Mouse (Mus musculus) lung, embryonic 15.5 days (tissue): ENCODE results near the gene Ptprn2. TPM values are rescaled to one million over a fixed set of nuclear protein-coding genes. Genes with fewer than 3 reads are reported as not detected.

Source experiments
- ATAC-seq: fragments of 200-750 bp; cut with Nextera tagmentation; 2 replicates; pipeline ENCODE4 v1.8.0; 2017; ENCODE audit warnings: moderate number of reproducible peaks, borderline replicate concordance; ENCODE audit not compliant: low FRiP score, low TSS enrichment; ENCODE audit errors: extremely low read depth
- H3K27ac ChIP-seq: fragments of 300-500 bp; sonication (generic); 2 replicates; pipeline ENCODE4 v1.5.1; 2015; ENCODE audit warnings: moderate library complexity, mild to moderate bottlenecking, inconsistent platforms
- H3K27me3 ChIP-seq: fragments of 300-500 bp; sonication (generic); 2 replicates; pipeline ENCODE4 v1.6.1; 2015; ENCODE audit warnings: inconsistent platforms
- H3K36me3 ChIP-seq: fragments of 300-500 bp; sonication (generic); 2 replicates; pipeline ENCODE4 v1.6.1; 2015; ENCODE audit warnings: inconsistent platforms
- H3K4me1 ChIP-seq: fragments of 300-500 bp; sonication (generic); 2 replicates; pipeline ENCODE4 v1.6.1; 2015; ENCODE audit warnings: inconsistent platforms
- H3K4me2 ChIP-seq: fragments of 300-500 bp; sonication (generic); 2 replicates; pipeline ENCODE4 v1.6.1; 2015; ENCODE audit warnings: inconsistent platforms, mild to moderate bottlenecking, moderate library complexity
- H3K4me3 ChIP-seq: fragments of 300-500 bp; sonication (generic); 2 replicates; pipeline ENCODE4 v1.5.1; 2015; ENCODE audit warnings: mild to moderate bottlenecking, inconsistent platforms
- H3K9ac ChIP-seq: fragments of 300-500 bp; sonication (generic); 2 replicates; pipeline ENCODE4 v1.6.1; 2015; ENCODE audit warnings: inconsistent platforms
- H3K9me3 ChIP-seq: fragments of 300-500 bp; sonication (generic); 2 replicates; pipeline ENCODE4 v1.6.1; 2016; ENCODE audit warnings: inconsistent platforms
- WGBS: fragments of 180-500 bp; shearing (Covaris S2); methylation state at CpG from one replicate; pipeline ENCODE4 v1.1.7; 2015; 5-methylcytosine and 5-hydroxymethylcytosine counted together
- polyA plus RNA-seq: library from polyadenylated mRNA; unstranded; fragments of >200 nt; fragmentation: Nextera tagmentation; extraction: Ambion mirVana; gene quantifications from 2 replicates; pipeline ENCODE4 v1.2.1, GENCODE M21; 2015

The Ptprn2 gene
- polyA plus RNA-seq, 1 experiment from 2014 or later: 0.16 TPM

DNA sequence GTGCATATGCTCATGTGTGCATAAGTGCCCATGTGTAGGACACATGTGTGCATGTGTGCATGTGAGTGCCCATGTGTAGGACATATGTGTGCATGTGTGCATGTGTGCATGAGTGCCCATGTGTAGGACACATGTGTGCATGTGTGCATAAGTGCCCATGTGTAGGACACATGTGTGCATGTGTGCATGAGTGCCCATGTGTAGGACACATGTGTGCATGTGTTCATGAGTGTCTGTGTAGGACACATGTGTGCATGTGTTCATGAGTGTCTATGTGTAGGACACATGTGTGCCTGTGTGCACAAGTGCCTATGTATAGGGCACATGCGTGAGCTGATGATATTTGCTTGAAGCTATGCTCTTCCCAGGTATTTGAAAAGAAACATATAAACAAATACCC is 547.7 kb downstream of the Ptprn2 start:
- H3K36me3 ChIP-seq: no peaks in the 10 kb centered on the region
- no peak overlapping the region for H3K27ac ChIP-seq
- no peak overlapping the region for H3K4me3 ChIP-seq
- ATAC-seq: no peak
- H3K4me2 ChIP-seq: no peak overlapping the region
- H3K9me3 ChIP-seq: no peaks in the 10 kb centered on the region
- no peaks in the 10 kb centered on the region for H3K4me1 ChIP-seq
- H3K27me3 ChIP-seq: no peaks in the 10 kb centered on the region
- H3K9ac ChIP-seq: no peak overlapping the region
- WGBS: 93% methylated on average over 1 of the region's 1 CpGs

DNA sequence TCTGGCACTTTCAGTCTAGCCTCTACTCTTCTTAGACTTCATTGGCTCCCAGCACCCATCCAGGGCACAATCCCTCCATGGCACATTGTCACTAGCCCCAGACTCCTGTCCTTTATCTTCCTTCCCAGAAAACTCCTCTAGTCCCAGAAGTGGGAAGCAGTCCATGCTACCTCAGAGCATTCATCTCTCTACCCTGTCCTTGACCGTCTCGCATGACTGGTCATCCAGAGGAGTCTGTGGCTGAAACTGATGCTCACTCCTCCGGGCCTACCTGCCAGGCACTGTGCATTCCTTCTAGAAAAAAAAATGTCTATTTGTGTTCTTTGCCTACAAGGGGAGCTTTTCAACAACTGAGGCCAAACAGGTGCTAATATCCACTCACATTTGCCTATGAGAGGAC is 549.0 kb downstream of the Ptprn2 start:
- Histone ChIP-seq H3K36me3 (no peaks in the 10 kb centered on the region), H3K4me1 (no peaks in the 10 kb centered on the region), H3K27ac (no peak overlapping the region), H3K4me2 (no peak overlapping the region), H3K27me3 (no peaks in the 10 kb centered on the region), H3K9me3 (no peaks in the 10 kb centered on the region), H3K4me3 (no peak overlapping the region), H3K9ac (no peak overlapping the region)
- no peak; the same call in 1 of the 2 replicates for ATAC-seq
- WGBS: 84% methylated on average over 3 of the region's 3 CpGs

DNA sequence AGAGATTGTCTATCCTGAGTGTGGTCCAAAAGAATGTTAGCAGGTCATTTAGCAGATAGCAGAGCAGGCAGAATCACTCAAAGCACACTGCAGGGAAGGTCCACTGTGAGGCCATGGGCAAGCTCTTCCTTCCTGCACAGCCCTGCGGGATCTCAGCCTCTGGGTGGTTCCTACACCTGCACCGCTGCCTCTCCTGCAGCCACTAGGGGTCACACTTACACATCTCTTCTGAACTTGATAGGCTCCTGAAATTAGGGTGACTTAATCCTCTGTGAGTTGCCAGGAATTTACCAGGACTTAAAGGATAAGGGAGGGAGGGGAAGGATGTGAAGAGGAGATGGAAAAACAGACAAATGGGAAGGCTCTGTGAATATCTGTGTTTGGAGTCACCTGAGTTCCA is 549.7 kb downstream of the Ptprn2 start:
- H3K9me3 ChIP-seq: no peaks in the 10 kb centered on the region

DNA sequence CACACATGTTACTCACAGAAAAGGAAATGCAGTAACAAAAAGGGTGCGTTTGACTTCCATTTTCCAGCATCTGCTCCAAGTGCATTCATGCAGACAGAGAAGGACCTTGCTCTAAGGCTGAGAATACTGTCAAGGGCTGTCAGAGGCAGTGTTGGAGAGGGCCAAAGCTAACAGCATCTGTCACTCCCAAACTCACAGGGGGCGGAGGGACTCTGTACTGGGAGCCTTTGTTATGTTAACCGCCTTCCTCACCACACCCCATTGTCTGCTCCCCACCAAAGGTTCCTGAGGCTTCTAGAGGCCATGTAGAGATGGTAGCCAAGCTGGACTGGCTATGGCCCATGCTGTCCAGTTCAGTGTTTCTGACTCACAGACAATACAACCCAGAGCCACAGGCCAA is 553.9 kb downstream of the Ptprn2 start:
- H3K9ac ChIP-seq: no peak overlapping the region

More for the DNA sequence above, 549.7 kb downstream of the Ptprn2 start:
- H3K4me2 ChIP-seq: no peak overlapping the region
- H3K36me3 ChIP-seq: no peaks in the 10 kb centered on the region
- 0% methylated on average over 2 of the region's 2 CpGs for WGBS
- no peak overlapping the region for H3K4me3 ChIP-seq
- H3K27me3 ChIP-seq: no peaks in the 10 kb centered on the region
- H3K27ac ChIP-seq: no peak overlapping the region
- ATAC-seq: peak; percentile 62; the same call in 1 of the 2 replicates
- no peak overlapping the region for H3K9ac ChIP-seq
- H3K4me1 ChIP-seq: no peaks in the 10 kb centered on the region

DNA sequence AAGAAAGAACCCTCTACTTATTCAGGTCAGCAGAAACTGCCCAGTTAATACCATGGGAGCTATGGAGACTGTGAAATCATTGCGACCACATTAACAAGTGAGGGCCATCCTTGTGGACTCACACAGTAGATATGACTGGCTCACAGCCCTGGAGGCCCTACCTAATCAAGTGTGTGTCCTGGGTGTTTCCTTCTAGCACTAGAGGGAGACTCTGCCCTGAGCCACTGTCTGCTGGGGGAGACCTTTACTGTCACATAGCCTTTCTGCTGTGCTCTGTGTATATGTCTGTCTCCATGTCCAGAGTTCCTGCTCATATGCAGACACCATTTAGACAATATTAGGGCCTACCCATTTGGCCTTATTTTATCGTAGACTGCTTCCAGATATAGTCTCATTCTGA is 555.9 kb downstream of the Ptprn2 start:
- no peak overlapping the region for H3K27ac ChIP-seq
- WGBS: 91% methylated on average over 2 of the region's 2 CpGs
- H3K4me1 ChIP-seq: peaks cover 3% of the 10 kb centered on the region
- no peak overlapping the region for H3K9ac ChIP-seq
- no peak for ATAC-seq
- no peaks in the 10 kb centered on the region for H3K36me3 ChIP-seq
- no peaks in the 10 kb centered on the region for H3K27me3 ChIP-seq
- H3K4me3 ChIP-seq: no peak overlapping the region
- no peaks in the 10 kb centered on the region for H3K9me3 ChIP-seq
- H3K4me2 ChIP-seq: no peak overlapping the region

More for the DNA sequence above, 553.9 kb downstream of the Ptprn2 start:
- WGBS: 61% methylated on average over 3 of the region's 3 CpGs
- Histone ChIP-seq H3K4me1 (peaks cover 3% of the 10 kb centered on the region), H3K27me3 (no peaks in the 10 kb centered on the region), H3K4me2 (no peak overlapping the region), H3K36me3 (no peaks in the 10 kb centered on the region), H3K27ac (no peak overlapping the region), H3K9me3 (no peaks in the 10 kb centered on the region), H3K4me3 (no peak overlapping the region)
- ATAC-seq: no peak

DNA sequence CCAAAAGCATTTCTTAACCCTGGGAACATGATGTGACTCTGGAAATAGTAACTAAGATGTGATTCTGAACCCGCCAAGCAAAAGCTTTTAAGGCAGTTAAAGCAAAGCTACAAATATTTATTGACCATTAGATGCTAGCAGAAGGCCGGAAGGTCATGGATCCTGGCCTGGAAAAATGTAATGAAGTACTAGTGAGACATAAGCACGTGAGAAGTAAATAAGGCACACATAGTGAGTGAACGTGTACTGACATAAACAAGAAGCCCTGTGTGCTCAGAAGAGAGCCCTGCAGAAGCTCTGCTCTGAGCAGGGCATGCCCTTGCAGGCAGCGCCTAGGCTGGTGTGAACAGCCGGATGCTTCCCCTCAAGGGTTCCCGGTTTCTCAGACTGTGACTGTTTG is 557.2 kb downstream of the Ptprn2 start:
- H3K36me3 ChIP-seq: no peaks in the 10 kb centered on the region
- no peak overlapping the region for H3K9ac ChIP-seq
- no peak overlapping the region for H3K4me3 ChIP-seq
- no peaks in the 10 kb centered on the region for H3K27me3 ChIP-seq
- 46% methylated on average over 7 of the region's 7 CpGs for WGBS
- no peak overlapping the region for H3K4me2 ChIP-seq
- H3K27ac ChIP-seq: peak overlapping the region; percentile 10; the same call in 1 of the 2 replicates
- peaks cover 5% of the 10 kb centered on the region for H3K4me1 ChIP-seq
- no peaks in the 10 kb centered on the region for H3K9me3 ChIP-seq
- ATAC-seq: peak; percentile 90; the same call in 1 of the 2 replicates

DNA sequence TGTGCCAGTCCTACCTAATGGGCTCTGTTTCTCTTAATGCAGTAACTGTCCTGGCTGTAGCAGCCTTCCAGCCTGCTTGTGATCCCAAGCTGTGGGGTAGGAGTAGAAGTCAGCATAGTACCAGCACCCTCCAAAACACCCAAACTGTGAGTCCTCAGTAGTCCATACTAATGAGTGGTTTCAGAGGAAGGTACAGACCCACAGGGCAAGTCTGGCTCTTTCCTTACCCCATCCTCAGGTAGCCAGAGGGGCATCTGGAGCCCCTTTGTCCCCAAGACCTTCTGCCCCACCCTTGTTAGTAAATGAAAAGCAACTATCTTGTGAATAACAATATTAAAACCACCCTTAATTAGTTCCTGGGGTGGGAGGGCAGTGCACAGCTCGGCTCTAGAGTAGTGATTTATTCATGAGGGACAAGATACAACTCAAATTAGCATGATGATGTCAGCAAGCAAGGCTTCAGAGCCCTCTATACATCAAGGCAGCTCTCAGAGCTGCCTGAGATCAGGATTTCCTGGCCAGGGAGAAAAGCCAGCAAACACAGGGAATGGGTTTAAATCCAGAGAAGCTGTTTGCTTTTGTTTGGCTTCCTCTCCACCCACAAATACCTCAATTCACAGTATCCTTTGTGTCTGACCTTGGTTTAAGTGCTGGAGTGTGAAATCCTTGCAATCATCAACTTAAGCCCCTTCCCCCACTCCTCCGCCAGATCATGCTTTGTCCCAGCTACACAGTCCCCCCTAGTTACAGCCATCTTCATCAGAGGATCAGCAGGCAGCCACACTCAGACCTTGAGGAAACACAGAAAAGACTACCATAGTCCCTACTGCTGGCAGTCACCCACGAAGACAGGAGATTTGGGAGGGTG is 562.1 kb downstream of the Ptprn2 start:
- WGBS: 22% methylated on average over 3 of the region's 3 CpGs
- Histone ChIP-seq H3K4me2 (no peak overlapping the region), H3K9ac (no peak overlapping the region), H3K27me3 (no peaks in the 10 kb centered on the region), H3K27ac (no peak overlapping the region), H3K36me3 (no peaks in the 10 kb centered on the region), H3K4me3 (no peak overlapping the region), H3K9me3 (no peaks in the 10 kb centered on the region), H3K4me1 (peaks cover 5% of the 10 kb centered on the region)
- no peak for ATAC-seq

DNA sequence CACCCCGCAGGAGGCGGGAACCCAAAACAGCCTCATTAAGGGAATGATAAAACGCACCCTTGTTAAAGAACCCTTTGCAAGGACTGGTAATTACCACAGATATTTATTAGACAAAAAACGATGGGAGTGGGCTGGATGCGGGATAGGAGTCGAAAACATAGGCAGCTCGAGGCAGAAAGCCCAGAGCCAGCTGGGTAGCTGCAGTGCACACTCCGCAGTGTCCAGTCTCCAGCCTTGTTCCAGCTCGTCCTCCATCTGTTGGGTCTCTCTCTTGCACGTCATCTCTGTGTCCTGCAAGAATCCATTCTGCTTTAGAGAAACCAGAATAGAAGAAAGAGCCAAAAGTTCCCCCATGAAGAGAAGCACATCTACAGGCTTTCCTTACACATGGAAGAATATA is 564.3 kb downstream of the Ptprn2 start:
- Histone ChIP-seq H3K36me3 (no peaks in the 10 kb centered on the region), H3K27ac (no peak overlapping the region), H3K4me3 (no peak overlapping the region), H3K4me1 (peaks cover 5% of the 10 kb centered on the region), H3K9ac (no peak overlapping the region), H3K9me3 (no peaks in the 10 kb centered on the region), H3K27me3 (no peaks in the 10 kb centered on the region), H3K4me2 (no peak overlapping the region)
- ATAC-seq: no peak; the same call in 1 of the 2 replicates
- WGBS: 73% methylated on average over 10 of the region's 10 CpGs

DNA sequence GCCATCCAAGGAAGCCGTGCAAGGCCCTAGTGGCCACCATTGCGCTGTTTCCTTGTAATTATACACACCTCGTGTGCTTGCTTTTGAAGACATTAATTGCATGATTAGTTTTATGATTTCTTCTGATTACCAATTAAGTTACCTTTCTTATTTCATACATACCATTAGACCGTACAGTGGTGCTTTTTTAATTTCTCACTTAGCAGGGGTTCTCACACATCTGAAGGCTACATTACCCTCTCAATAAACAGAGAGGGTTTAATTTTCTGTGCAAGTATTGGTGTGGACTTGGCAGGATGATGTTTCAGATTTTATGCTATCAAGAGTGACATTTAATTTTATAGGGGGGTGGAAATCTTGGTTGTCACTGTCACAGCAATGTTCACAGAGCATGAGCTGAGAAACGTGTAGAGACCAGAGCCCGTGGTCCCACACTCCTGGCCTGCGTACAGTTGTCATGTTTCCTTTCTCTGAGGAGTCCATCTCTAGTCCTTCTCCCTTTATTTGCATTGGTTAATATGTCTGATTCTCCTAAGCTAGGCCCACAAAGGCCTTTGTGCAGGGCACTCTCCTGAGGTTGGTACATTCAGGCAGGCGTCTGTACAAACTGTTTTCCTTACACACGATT is 567.8 kb downstream of the Ptprn2 start:
- no peak for ATAC-seq
- Histone ChIP-seq H3K27ac (no peak overlapping the region), H3K9ac (no peak overlapping the region), H3K27me3 (no peaks in the 10 kb centered on the region), H3K4me1 (no peaks in the 10 kb centered on the region), H3K9me3 (no peaks in the 10 kb centered on the region), H3K36me3 (no peaks in the 10 kb centered on the region), H3K4me3 (no peak overlapping the region), H3K4me2 (peak overlapping the region; percentile 17; the same call in 1 of the 2 replicates)
- WGBS: 68% methylated on average over 9 of the region's 9 CpGs

DNA sequence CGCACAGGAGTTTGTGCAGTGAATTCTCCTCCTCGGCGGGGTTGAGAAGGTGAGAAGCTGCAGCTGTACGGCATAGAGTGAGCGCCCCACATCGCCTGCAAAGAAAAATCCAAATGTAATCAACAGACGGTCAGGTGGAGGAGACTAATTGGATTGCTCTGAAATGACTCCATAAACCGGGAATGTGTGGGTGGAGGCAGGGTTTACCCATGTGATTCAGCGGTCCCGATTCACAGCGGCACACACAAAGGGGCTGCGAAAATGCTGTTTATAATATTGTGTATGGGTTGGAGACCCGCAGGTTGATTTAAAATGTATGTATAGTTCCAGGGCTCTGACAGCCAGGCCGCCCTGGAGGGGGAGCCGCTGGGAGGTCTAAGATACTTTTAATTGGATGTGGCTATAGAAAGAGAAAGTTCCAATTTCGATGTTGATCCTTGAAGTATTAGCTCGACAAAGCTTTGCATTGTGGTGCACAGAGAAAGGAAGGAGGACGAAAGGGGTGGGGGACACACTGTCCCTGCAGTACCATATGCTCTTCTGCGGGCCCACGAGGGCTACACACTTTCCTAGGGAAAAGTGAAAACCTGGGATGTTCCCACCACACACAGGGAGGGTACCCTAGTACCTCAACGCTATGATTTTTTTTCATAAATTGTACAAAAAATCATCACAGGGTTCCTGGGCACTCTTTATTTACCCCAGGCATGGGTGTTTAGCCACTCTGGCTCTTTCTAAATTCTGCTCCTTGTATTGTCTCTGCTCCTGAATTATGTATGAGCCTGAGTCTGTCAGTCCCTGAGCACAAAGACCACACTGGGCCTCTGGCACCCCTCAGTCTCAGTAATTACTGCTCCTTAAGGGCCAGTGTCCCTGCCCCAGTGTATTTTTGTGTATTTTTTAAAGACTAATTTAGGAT is 568.6 kb downstream of the Ptprn2 start:
- Histone ChIP-seq H3K4me3 (no peak overlapping the region), H3K4me2 (peak overlapping the region; percentile 17), H3K4me1 (no peaks in the 10 kb centered on the region), H3K9me3 (no peaks in the 10 kb centered on the region), H3K36me3 (no peaks in the 10 kb centered on the region), H3K9ac (no peak overlapping the region), H3K27me3 (no peaks in the 10 kb centered on the region), H3K27ac (no peak overlapping the region)
- ATAC-seq: no peak
- WGBS: 33% methylated on average over 21 of the region's 21 CpGs

DNA sequence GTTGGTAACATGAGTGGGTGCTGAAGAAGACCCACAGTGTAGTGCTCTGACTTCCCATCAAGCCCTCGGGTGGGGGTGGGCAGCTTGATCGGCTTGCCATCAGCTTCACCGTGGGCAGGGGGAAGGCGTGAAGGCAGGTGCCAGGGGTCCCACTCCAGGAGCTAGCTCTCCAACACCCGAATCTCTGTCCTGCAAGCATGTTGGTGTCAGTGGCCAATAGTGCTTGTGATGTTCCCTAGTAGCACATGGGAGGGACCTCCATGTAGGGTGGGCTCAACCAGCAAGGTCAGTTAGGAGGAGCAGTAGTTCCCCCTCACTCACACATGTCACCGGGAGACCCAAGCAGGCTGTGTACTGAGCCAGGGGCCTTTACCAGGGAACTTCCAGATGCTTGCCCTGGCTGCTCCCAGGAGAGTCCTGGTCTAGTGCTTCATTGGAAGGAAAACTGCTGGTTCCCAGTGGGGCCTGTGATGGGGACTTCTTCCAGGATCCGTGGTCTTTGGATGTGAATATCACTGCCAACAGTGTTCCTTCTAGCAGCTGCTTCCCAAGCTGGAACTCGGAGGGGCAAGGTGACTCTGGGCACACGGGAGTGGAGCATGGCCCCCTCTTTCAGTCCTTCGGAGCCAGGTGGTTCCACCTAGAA is 569.5 kb downstream of the Ptprn2 start:
- no peak for ATAC-seq
- WGBS: 78% methylated on average over 10 of the region's 10 CpGs

More for the DNA sequence above, 569.5 kb downstream of the Ptprn2 start:
- Histone ChIP-seq H3K9ac (no peak overlapping the region), H3K4me3 (no peak overlapping the region), H3K27ac (no peak overlapping the region), H3K4me1 (no peaks in the 10 kb centered on the region), H3K4me2 (no peak overlapping the region), H3K36me3 (no peaks in the 10 kb centered on the region), H3K27me3 (no peaks in the 10 kb centered on the region), H3K9me3 (no peaks in the 10 kb centered on the region)
